In genomic region chr7:140186646-140187620, GRCm38 (mm10) we compare ENCODE assay signal across 9 mouse cellular contexts. TPM values are rescaled to one million over a fixed set of nuclear protein-coding genes. Genes with fewer than 3 reads are reported as not detected.
DNase-seq lines count a peak whose midpoint lies in the region; ATAC-seq and TF ChIP-seq lines count a peak whose summit lies in the region.
"Had no signal": no experiment of that assay in that cellular context is flagged by ENCODE, and none has a peak within 500 bp of the region (broad histone marks: within the 10 kb centered on the region; RNA-seq: fewer than 3 reads in every experiment).

No protein-coding gene starts in this region.

- WGBS in intestine, postnatal 0 days, result 63% methylated on average over 18 of the region's 18 CpGs
- WGBS in intestine, embryonic 16.5 days, result 63% methylated on average over 18 of the region's 18 CpGs
- WGBS in heart, embryonic 10.5 days, result 67% methylated on average over 18 of the region's 18 CpGs

- H3K9ac ChIP-seq in intestine, postnatal 0 days (ENCODE audit: low read depth, low read length), result no peak overlapping the region
- H3K9ac ChIP-seq in intestine, embryonic 16.5 days (ENCODE audit: low read depth, low read length), result no peak overlapping the region
- H3K9ac ChIP-seq: neural tube, embryonic 12.5 days had no signal

- H3K4me3 ChIP-seq in intestine, postnatal 0 days (ENCODE audit: low read depth, low read length), result no peak overlapping the region
- no peak overlapping the region for H3K4me3 ChIP-seq in intestine, embryonic 16.5 days (ENCODE audit: low read length)
- no peak overlapping the region for H3K4me3 ChIP-seq in heart, embryonic 10.5 days
- H3K4me3 ChIP-seq: neural tube, embryonic 12.5 days had no signal

- peak; percentile 72 for TF ChIP-seq CTCF in intestine, postnatal 0 days (IDR thresholded peaks at IDR 0.05; ENCODE audit: low read depth)

- H3K27ac ChIP-seq in intestine, postnatal 0 days (ENCODE audit: low read depth, low read length), result no peak overlapping the region
- H3K27ac ChIP-seq in intestine, embryonic 16.5 days (ENCODE audit: low read length), result no peak overlapping the region
- H3K27ac ChIP-seq in heart, embryonic 10.5 days, result no peak overlapping the region
- H3K27ac ChIP-seq: neural tube, embryonic 12.5 days had no signal

- H3K4me2 ChIP-seq in intestine, postnatal 0 days (replicated peaks; ENCODE audit: low read depth), result no peak overlapping the region
- no peak overlapping the region for H3K4me2 ChIP-seq in intestine, embryonic 16.5 days (ENCODE audit: low read depth, low read length)
- H3K4me2 ChIP-seq: neural tube, embryonic 12.5 days had no signal

- no peaks in the 10 kb centered on the region for H3K27me3 ChIP-seq in intestine, postnatal 0 days (replicated peaks; ENCODE audit: control insufficient read depth, insufficient read depth, low read length)
- H3K27me3 ChIP-seq in intestine, embryonic 16.5 days (replicated peaks; ENCODE audit: control insufficient read depth, insufficient read depth, low read length), result peaks cover 3% of the 10 kb centered on the region; the same call in 1 of the 2 replicates
- H3K27me3 ChIP-seq in heart, embryonic 10.5 days (ENCODE audit: insufficient read depth, poor library complexity, severe bottlenecking), result no peaks in the 10 kb centered on the region; the same call in 1 of the 2 replicates
- H3K27me3 ChIP-seq: neural tube, embryonic 12.5 days had no signal

- DNase-seq in CD4-positive helper T cell, adult 2 months (ENCODE audit: low read depth, low spot score), result peak; percentile 81
- DNase-seq in ZHBTc4 (ENCODE audit: low read depth, low spot score), result peak; percentile 65
- peak; percentile 62 for DNase-seq in kidney, postnatal 14 days
- DNase-seq in right cerebral cortex, postnatal 14 days, result peak; percentile 44
- DNase-seq in heart, embryonic 10.5 days (ENCODE audit: low spot score), result no peak
- DNase-seq in spleen, adult 12 weeks (ENCODE audit: low spot score), result no peak

- H3K36me3 ChIP-seq in intestine, postnatal 0 days (ENCODE audit: control insufficient read depth, insufficient read depth), result no peaks in the 10 kb centered on the region
- H3K36me3 ChIP-seq in intestine, embryonic 16.5 days (ENCODE audit: control insufficient read depth, insufficient read depth, low read length), result no peaks in the 10 kb centered on the region
- no peaks in the 10 kb centered on the region for H3K36me3 ChIP-seq in heart, embryonic 10.5 days
- H3K36me3 ChIP-seq: neural tube, embryonic 12.5 days had no signal

- H3K4me1 ChIP-seq in intestine, postnatal 0 days (replicated peaks; ENCODE audit: control insufficient read depth, insufficient read depth, low read length), result no peaks in the 10 kb centered on the region
- no peaks in the 10 kb centered on the region for H3K4me1 ChIP-seq in intestine, embryonic 16.5 days (ENCODE audit: control insufficient read depth, insufficient read depth, low read length)
- H3K4me1 ChIP-seq in heart, embryonic 10.5 days, result no peaks in the 10 kb centered on the region
- H3K4me1 ChIP-seq: neural tube, embryonic 12.5 days had no signal

- no peaks in the 10 kb centered on the region for H3K9me3 ChIP-seq in intestine, postnatal 0 days (ENCODE audit: control insufficient read depth)
- H3K9me3 ChIP-seq in intestine, embryonic 16.5 days (ENCODE audit: control insufficient read depth, low read length), result no peaks in the 10 kb centered on the region
- H3K9me3 ChIP-seq in heart, embryonic 10.5 days, result no peaks in the 10 kb centered on the region
- H3K9me3 ChIP-seq: neural tube, embryonic 12.5 days had no signal

- ATAC-seq in intestine, postnatal 0 days, result no peak
- ATAC-seq in intestine, embryonic 16.5 days, result no peak

RNA-seq across cellular contexts. Expression of gene Olfr523, which starts 13.9 kb away (rescaled TPM):
- not detected in 2 replicates for polyA plus RNA-seq in intestine, postnatal 0 days (2015; fragmentation: Nextera tagmentation; extraction: Ambion mirVana)
- polyA plus RNA-seq in intestine, embryonic 16.5 days (2015; fragmentation: Nextera tagmentation; extraction: Ambion mirVana), result not detected in 2 replicates
- not detected in 2 replicates for polyA plus RNA-seq in heart, embryonic 10.5 days (2016; fragmentation: Nextera tagmentation; extraction: Ambion mirVana)
- polyA plus RNA-seq: neural tube, embryonic 12.5 days had no signal

RNA-seq across cellular contexts. Expression of gene Olfr524, which starts 18.8 kb away (rescaled TPM):
- not detected in 2 replicates for polyA plus RNA-seq in intestine, postnatal 0 days (2015; fragmentation: Nextera tagmentation; extraction: Ambion mirVana)
- polyA plus RNA-seq in intestine, embryonic 16.5 days (2015; fragmentation: Nextera tagmentation; extraction: Ambion mirVana), result not detected in 2 replicates
- polyA plus RNA-seq in heart, embryonic 10.5 days (2016; fragmentation: Nextera tagmentation; extraction: Ambion mirVana), result not detected in 2 replicates
- polyA plus RNA-seq: neural tube, embryonic 12.5 days had no signal

RNA-seq across cellular contexts. Expression of gene Olfr522, which starts 22.4 kb away (rescaled TPM):
- polyA plus RNA-seq in intestine, postnatal 0 days (2015; fragmentation: Nextera tagmentation; extraction: Ambion mirVana), result not detected in 2 replicates
- polyA plus RNA-seq in intestine, embryonic 16.5 days (2015; fragmentation: Nextera tagmentation; extraction: Ambion mirVana), result not detected in 2 replicates
- polyA plus RNA-seq in heart, embryonic 10.5 days (2016; fragmentation: Nextera tagmentation; extraction: Ambion mirVana), result not detected in 2 replicates
- polyA plus RNA-seq: neural tube, embryonic 12.5 days had no signal

RNA-seq across cellular contexts. Expression of gene Cd163l1, which starts 31.1 kb away (rescaled TPM):
- polyA plus RNA-seq in intestine, postnatal 0 days (2015; fragmentation: Nextera tagmentation; extraction: Ambion mirVana), result 0.16 and 0.22 TPM in 2 replicates
- polyA plus RNA-seq in intestine, embryonic 16.5 days (2015; fragmentation: Nextera tagmentation; extraction: Ambion mirVana), result 0.21 and 0.37 TPM in 2 replicates
- polyA plus RNA-seq in heart, embryonic 10.5 days (2016; fragmentation: Nextera tagmentation; extraction: Ambion mirVana), result not detected in 2 replicates
- polyA plus RNA-seq: neural tube, embryonic 12.5 days had no signal

RNA-seq across cellular contexts. Expression of gene Sprn, which starts 32.3 kb away (rescaled TPM):
- 0.92 and 0.99 TPM in 2 replicates for polyA plus RNA-seq in intestine, postnatal 0 days (2015; fragmentation: Nextera tagmentation; extraction: Ambion mirVana)
- 0.89 and 1.4 TPM in 2 replicates for polyA plus RNA-seq in intestine, embryonic 16.5 days (2015; fragmentation: Nextera tagmentation; extraction: Ambion mirVana)
- polyA plus RNA-seq in heart, embryonic 10.5 days (2016; fragmentation: Nextera tagmentation; extraction: Ambion mirVana), result 0.10 TPM in 1 of 2 replicates, not detected in the other

Comparison
In these comparisons a context has a peak if more than half of its experiments do, and no peak if none do; other contexts are left out.
1. DNase-seq: peak in CD4-positive helper T cell, adult 2 months (single experiment), ZHBTc4 (single experiment), kidney, postnatal 14 days (single experiment) and right cerebral cortex, postnatal 14 days (single experiment); none in heart, embryonic 10.5 days (single experiment) and spleen, adult 12 weeks (single experiment).